Comparison of ENCODE assay signal across 9 mouse cellular contexts in the genomic region with DNA sequence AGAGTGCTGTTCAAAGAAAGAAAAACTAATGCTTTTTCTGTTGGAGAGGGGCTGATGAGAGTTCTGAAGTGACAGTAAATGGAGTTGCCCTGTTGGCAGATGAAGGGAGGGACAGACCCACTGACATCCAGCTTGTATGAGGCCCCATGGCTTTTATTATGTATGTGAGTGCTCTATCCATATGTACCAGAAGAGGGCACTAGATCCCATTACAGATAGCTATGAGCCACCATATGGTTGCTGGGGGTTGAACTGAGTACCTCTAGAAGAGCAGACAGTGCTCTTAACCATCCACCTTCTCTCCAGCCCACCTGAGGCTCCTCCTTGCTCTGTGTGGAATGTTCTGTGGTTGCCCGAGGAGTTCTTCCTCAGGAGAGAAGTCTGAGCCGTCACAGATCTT. TPM values are rescaled to one million over a fixed set of nuclear protein-coding genes. Genes with fewer than 3 reads are reported as not detected.
DNase-seq lines count a peak whose midpoint lies in the region; ATAC-seq lines count a peak whose summit lies in the region.
"Had no signal": no experiment of that assay in that cellular context is flagged by ENCODE, and none has a peak within 500 bp of the region (broad histone marks: within the 10 kb centered on the region; RNA-seq: fewer than 3 reads in every experiment).

No protein-coding gene starts in this region.

- no peak overlapping the region for H3K9ac ChIP-seq in heart, embryonic 12.5 days
- H3K9ac ChIP-seq in hindbrain, embryonic 16.5 days (ENCODE audit: low read depth, low read length), result no peak overlapping the region
- H3K9ac ChIP-seq: limb, embryonic 12.5 days had no signal

- no peak overlapping the region for H3K4me2 ChIP-seq in heart, embryonic 12.5 days
- no peak overlapping the region for H3K4me2 ChIP-seq in hindbrain, embryonic 16.5 days (ENCODE audit: low read length)
- H3K4me2 ChIP-seq: limb, embryonic 12.5 days had no signal

- no peaks in the 10 kb centered on the region for H3K9me3 ChIP-seq in heart, embryonic 12.5 days (replicated peaks)
- no peaks in the 10 kb centered on the region for H3K9me3 ChIP-seq in hindbrain, embryonic 16.5 days (ENCODE audit: control insufficient read depth, low read length)
- H3K9me3 ChIP-seq: limb, embryonic 12.5 days had no signal

- H3K4me3 ChIP-seq in heart, embryonic 12.5 days, result no peak overlapping the region
- no peak overlapping the region for H3K4me3 ChIP-seq in hindbrain, embryonic 16.5 days (ENCODE audit: low read length)
- H3K4me3 ChIP-seq: limb, embryonic 12.5 days had no signal

- 0 out of 2 replicates have a peak, but pooled peaks have one; percentile 35 for ATAC-seq in heart, embryonic 12.5 days (ENCODE audit: insufficient number of reproducible peaks, low FRiP score)
- ATAC-seq in hindbrain, embryonic 16.5 days, result peak; percentile 34; the same call in 1 of the 2 replicates

- H3K4me1 ChIP-seq in heart, embryonic 12.5 days (replicated peaks), result no peaks in the 10 kb centered on the region
- H3K4me1 ChIP-seq in hindbrain, embryonic 16.5 days (ENCODE audit: control insufficient read depth, insufficient read depth, low read depth, low read length), result no peaks in the 10 kb centered on the region; the same call in 1 of the 2 replicates
- H3K4me1 ChIP-seq: limb, embryonic 12.5 days had no signal

- no peak for DNase-seq in heart, postnatal 4 days
- peak; percentile 74 for DNase-seq in 416B (ENCODE audit: low read depth)
- peak; percentile 73 for DNase-seq in R1 (ENCODE audit: low read depth, low spot score)
- no peak for DNase-seq in urinary bladder, postnatal 36 days (ENCODE audit: low spot score in 2 of 2)
- no peak for DNase-seq in ovary, adult 18-20 months (ENCODE audit: low spot score)
- no peak for DNase-seq in testis, postnatal 14 days (ENCODE audit: low spot score)

- whole genome bisulfite sequencing in heart, embryonic 12.5 days, result 81% methylated on average over 2 of the region's 2 CpGs
- 93% methylated on average over 2 of the region's 2 CpGs for WGBS in hindbrain, embryonic 16.5 days

- H3K27ac ChIP-seq in heart, embryonic 12.5 days (ENCODE audit: poor library complexity, severe bottlenecking), result no peak overlapping the region
- no peak overlapping the region for H3K27ac ChIP-seq in hindbrain, embryonic 16.5 days (ENCODE audit: low read depth, low read length)
- H3K27ac ChIP-seq: limb, embryonic 12.5 days had no signal

- H3K36me3 ChIP-seq in heart, embryonic 12.5 days, result peaks cover 70% of the 10 kb centered on the region
- peaks cover 17% of the 10 kb centered on the region for H3K36me3 ChIP-seq in hindbrain, embryonic 16.5 days (ENCODE audit: control insufficient read depth, insufficient read depth, low read length)

- no peaks in the 10 kb centered on the region for H3K27me3 ChIP-seq in heart, embryonic 12.5 days (replicated peaks)
- no peaks in the 10 kb centered on the region for H3K27me3 ChIP-seq in hindbrain, embryonic 16.5 days (replicated peaks; ENCODE audit: control insufficient read depth, insufficient read depth, low read length)
- H3K27me3 ChIP-seq: limb, embryonic 12.5 days had no signal

RNA-seq across cellular contexts. Expression of a gene that starts 6.3 kb away (rescaled TPM):
- polyA plus RNA-seq in heart, embryonic 12.5 days (2016; fragmentation: Nextera tagmentation; extraction: Ambion mirVana), result 2.9 and 3.3 TPM in 2 replicates
- total RNA-seq in heart, postnatal 4 days (2021), result 1 to 10 TPM in 1 of 2 experiments, under 1 TPM in 1; 0.88 to 1.5 TPM
- polyA plus RNA-seq in hindbrain, embryonic 16.5 days (2015; fragmentation: Nextera tagmentation; extraction: Ambion mirVana), result 6.2 and 6.8 TPM in 2 replicates

RNA-seq across cellular contexts. Expression of a gene that starts 6.7 kb away (rescaled TPM):
- polyA plus RNA-seq in heart, embryonic 12.5 days (2016; fragmentation: Nextera tagmentation; extraction: Ambion mirVana), result 77.2 and 79.9 TPM in 2 replicates
- 10 to 100 TPM; 84.4 to 88.3 TPM for total RNA-seq in heart, postnatal 4 days (2021)
- 77.3 and 84.0 TPM in 2 replicates for polyA plus RNA-seq in hindbrain, embryonic 16.5 days (2015; fragmentation: Nextera tagmentation; extraction: Ambion mirVana)

Comparison
In these comparisons a context has a peak if more than half of its experiments do, and no peak if none do; other contexts are left out.
1. DNase-seq: peak in 416B (single experiment) and R1 (single experiment); none in heart, postnatal 4 days (single experiment), urinary bladder, postnatal 36 days (0 of 2), ovary, adult 18-20 months (single experiment) and testis, postnatal 14 days (single experiment).